Mouse (Mus musculus): ENCODE data around the gene Dab1. TPM values are rescaled to one million over a fixed set of nuclear protein-coding genes. Genes with fewer than 3 reads are reported as not detected.

Dab1 gene
- polyA plus RNA-seq, 1 experiment from 2014 or later, result 41.3 TPM

DNA sequence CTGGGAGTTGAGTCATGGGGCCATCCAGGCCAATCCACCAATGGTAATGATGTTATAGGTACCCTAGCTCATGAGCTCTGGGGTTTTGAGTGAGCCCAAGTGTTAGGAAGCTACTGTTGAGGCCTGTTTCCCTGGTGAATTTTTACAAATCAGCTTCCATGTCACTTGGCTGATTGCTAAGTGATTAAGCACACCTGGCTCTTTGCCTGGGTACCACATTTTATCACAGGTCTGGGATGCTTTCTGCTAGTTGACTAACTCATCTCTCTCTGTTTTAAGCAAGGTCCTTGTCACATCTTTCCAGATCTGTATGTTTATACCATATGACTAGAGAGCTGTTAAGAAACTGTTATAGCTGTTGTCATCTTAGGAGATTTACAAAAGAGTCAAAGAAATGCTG, 1051.6 kb downstream of the Dab1 start:
- no peaks in the 10 kb centered on the region for H3K4me1 ChIP-seq

DNA sequence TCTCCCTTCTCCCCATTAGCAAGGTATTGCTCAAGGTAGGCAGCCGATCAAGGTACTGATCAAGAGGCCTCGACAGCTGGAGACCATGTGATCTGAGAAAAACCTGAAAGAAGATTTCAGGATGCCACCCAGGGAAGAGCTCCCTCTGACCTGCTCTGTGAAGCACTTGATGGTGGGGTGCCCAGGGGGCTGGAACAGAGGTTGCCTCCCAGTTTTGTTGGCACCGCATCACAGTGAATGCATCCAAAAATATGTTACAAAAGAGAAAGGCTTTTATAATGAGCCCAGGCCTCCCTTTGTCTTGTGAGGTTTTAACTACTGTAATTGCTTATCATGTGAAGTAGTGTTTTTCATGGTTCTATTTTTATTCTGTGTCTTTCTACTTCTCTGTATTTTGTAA, 1054.2 kb downstream of the Dab1 start:
- WGBS, result 84% methylated on average over 3 of the region's 3 CpGs

More for the DNA sequence above, 1051.6 kb downstream of the Dab1 start:
- H3K36me3 ChIP-seq, result no peaks in the 10 kb centered on the region
- no peak overlapping the region for H3K4me3 ChIP-seq
- H3K9ac ChIP-seq, result no peak overlapping the region
- no peaks in the 10 kb centered on the region for H3K9me3 ChIP-seq
- H3K4me2 ChIP-seq (replicated peaks), result no peak overlapping the region
- H3K27me3 ChIP-seq (replicated peaks), result no peaks in the 10 kb centered on the region
- H3K27ac ChIP-seq, result no peak overlapping the region
- no peak for ATAC-seq (ENCODE audit: low FRiP score, low read depth)

DNA sequence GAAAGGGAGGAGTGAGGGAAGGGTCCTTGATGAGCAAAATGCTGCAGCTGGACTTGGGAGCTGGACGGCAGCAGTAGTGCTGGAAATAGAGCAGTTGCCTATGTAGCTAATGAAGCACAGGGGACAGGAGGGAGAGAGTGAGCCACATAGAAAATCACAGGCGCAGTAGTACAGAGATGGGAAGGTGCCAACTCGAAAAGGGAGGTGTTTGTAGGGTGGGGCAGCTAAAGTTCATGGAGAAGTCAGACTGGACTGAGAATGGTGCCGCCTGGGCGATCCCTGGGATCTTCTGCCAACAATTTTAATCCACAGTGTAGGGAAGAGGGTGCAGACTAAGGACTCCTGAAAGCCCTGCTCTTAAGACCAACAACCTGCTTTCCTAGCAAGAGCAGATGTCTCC, 1055.5 kb downstream of the Dab1 start:
- no peak for ATAC-seq (ENCODE audit: low FRiP score, low read depth)
- no peak overlapping the region for H3K9ac ChIP-seq
- no peak overlapping the region for H3K4me2 ChIP-seq (replicated peaks)
- no peak overlapping the region for H3K4me3 ChIP-seq
- H3K27ac ChIP-seq, result no peak overlapping the region
- no peaks in the 10 kb centered on the region for H3K9me3 ChIP-seq
- no peaks in the 10 kb centered on the region for H3K27me3 ChIP-seq (replicated peaks)
- WGBS, result 92% methylated on average over 5 of the region's 5 CpGs
- no peaks in the 10 kb centered on the region for H3K4me1 ChIP-seq
- no peaks in the 10 kb centered on the region for H3K36me3 ChIP-seq

More for the DNA sequence above, 1054.2 kb downstream of the Dab1 start:
- Histone ChIP-seq H3K4me2 (replicated peaks) (no peak overlapping the region), H3K36me3 (no peaks in the 10 kb centered on the region), H3K9ac (no peak overlapping the region), H3K27ac (no peak overlapping the region), H3K4me3 (no peak overlapping the region), H3K4me1 (no peaks in the 10 kb centered on the region), H3K27me3 (replicated peaks) (no peaks in the 10 kb centered on the region), H3K9me3 (no peaks in the 10 kb centered on the region)
- ATAC-seq (ENCODE audit: low FRiP score, low read depth), result no peak

DNA sequence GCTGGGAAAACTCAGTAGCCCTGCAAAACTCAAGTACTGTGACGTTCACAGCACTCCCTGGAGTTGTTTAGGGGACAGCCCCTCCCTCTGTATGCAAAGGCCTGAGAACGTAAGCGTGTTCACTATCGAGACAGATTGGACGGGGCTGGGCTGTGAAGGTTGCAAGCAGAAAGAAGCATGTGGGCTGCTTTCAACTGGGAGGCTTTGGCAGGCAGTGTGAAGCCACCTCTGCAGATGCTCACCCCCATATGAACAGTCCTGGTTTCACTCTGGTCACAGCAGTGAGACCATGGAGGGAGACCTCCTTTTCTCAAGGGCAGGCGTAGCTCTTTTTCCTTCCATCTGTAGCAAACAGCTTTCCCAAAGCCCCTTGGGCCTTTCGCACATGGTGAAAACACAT, 1059.1 kb downstream of the Dab1 start:
- ATAC-seq (ENCODE audit: low FRiP score, low read depth), result no peak
- WGBS, result 78% methylated on average over 7 of the region's 7 CpGs

DNA sequence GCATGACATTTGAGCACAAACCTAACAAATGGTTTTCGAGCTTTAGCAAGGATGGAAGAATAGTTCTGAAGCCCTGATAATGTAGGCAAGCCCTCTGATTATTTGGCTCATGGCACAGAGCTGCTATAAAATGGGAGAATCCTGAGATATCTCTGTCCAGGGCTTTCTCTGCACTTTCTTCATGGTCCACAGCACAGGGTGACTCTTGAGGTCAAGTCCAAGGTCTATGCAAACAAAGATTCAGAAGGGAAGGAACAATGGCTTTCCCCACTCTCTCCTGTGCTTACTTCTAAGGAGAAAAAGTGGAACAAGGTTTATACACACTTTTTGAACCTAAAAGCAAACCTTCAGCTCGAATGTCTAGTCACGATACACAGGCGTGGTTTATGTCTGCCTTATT, 1061.3 kb downstream of the Dab1 start:
- no peak overlapping the region for H3K4me2 ChIP-seq (replicated peaks)
- no peak for ATAC-seq (ENCODE audit: low FRiP score, low read depth)

More for the DNA sequence above, 1059.1 kb downstream of the Dab1 start:
- H3K4me3 ChIP-seq, result no peak overlapping the region
- no peak overlapping the region for H3K4me2 ChIP-seq (replicated peaks)
- H3K27me3 ChIP-seq (replicated peaks), result no peaks in the 10 kb centered on the region
- H3K36me3 ChIP-seq, result no peaks in the 10 kb centered on the region
- no peak overlapping the region for H3K27ac ChIP-seq
- no peaks in the 10 kb centered on the region for H3K4me1 ChIP-seq
- no peaks in the 10 kb centered on the region for H3K9me3 ChIP-seq
- no peak overlapping the region for H3K9ac ChIP-seq

DNA sequence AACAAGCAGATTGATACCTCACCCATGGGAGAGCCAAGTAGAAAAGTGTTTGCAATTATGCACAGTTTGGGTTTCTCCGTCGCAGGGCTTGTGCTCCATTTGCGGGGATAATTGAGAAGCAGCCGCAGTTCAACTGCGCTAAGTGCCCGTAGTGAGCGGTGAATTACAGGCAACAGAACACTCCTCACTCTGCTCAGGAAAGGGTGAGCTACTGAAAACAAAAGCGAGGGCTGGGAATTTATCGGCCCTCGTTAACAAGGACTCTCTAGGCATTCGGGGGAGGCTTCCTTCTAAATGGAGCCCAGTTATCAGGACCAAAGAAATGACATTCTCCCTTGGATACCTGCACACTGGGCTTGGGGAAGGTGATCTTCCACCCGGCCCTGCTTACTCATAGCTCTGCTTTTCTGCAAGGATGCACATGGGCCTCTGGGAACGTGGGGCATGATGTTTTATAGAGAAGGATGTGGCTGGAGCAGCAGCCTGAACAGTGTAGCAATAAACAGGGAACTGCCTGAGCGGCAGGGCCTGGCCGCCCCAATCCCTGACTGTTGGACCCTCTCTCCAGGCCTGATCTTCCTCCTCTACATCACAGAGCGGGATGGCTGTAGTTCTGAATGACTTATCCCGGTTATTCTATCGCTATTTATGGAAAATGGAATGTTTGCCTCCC, 1067.1 kb downstream of the Dab1 start:
- no peaks in the 10 kb centered on the region for H3K27me3 ChIP-seq (replicated peaks)
- no peak overlapping the region for H3K9ac ChIP-seq
- H3K4me1 ChIP-seq, result peaks cover 15% of the 10 kb centered on the region; the same call in 1 of the 2 replicates
- no peak overlapping the region for H3K4me3 ChIP-seq
- peak overlapping the region; percentile 2; the same call in 1 of the 2 replicates for H3K4me2 ChIP-seq (replicated peaks)
- no peak overlapping the region for H3K27ac ChIP-seq
- H3K9me3 ChIP-seq, result no peaks in the 10 kb centered on the region
- ATAC-seq (ENCODE audit: low FRiP score, low read depth), result peak; percentile 37; the same call in 1 of the 2 replicates
- 27% methylated on average over 18 of the region's 18 CpGs for WGBS
- H3K36me3 ChIP-seq, result no peaks in the 10 kb centered on the region

More for the DNA sequence above, 1061.3 kb downstream of the Dab1 start:
- 88% methylated on average over 4 of the region's 4 CpGs for WGBS
- H3K9me3 ChIP-seq, result no peaks in the 10 kb centered on the region
- no peaks in the 10 kb centered on the region for H3K27me3 ChIP-seq (replicated peaks)
- no peaks in the 10 kb centered on the region for H3K36me3 ChIP-seq
- H3K4me1 ChIP-seq, result 0 out of 2 replicates have a peak, but pooled peaks cover 4% of the 10 kb centered on the region
- H3K4me3 ChIP-seq, result no peak overlapping the region
- H3K9ac ChIP-seq, result no peak overlapping the region
- H3K27ac ChIP-seq, result no peak overlapping the region

DNA sequence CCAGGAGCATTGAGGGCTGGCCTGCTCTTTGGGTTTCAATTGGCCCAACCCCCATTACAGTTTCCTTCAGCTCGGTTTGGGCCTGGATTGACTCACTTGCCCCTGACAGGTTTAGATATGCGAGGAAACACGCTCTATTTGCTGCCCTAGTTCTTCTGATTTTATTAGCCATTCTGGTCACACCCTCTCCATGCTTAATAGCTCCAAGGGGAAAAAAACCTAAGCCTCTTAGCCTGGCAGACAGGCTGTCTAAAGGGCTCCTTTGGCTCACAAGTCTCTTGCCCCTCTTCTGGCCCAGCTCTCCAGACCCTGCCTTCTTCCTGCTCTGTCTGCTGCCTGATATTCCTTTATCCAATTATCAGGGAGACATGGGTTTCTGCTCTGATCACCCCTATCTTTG, 1069.9 kb downstream of the Dab1 start:
- no peaks in the 10 kb centered on the region for H3K36me3 ChIP-seq
- no peaks in the 10 kb centered on the region for H3K9me3 ChIP-seq
- WGBS, result 21% methylated on average over 3 of the region's 3 CpGs
- no peak overlapping the region for H3K4me3 ChIP-seq
- no peaks in the 10 kb centered on the region for H3K27me3 ChIP-seq (replicated peaks)
- no peak overlapping the region for H3K9ac ChIP-seq
- peaks cover 15% of the 10 kb centered on the region; the same call in 1 of the 2 replicates for H3K4me1 ChIP-seq
- no peak overlapping the region for H3K27ac ChIP-seq
- H3K4me2 ChIP-seq (replicated peaks), result no peak overlapping the region
- no peak for ATAC-seq (ENCODE audit: low FRiP score, low read depth)

DNA sequence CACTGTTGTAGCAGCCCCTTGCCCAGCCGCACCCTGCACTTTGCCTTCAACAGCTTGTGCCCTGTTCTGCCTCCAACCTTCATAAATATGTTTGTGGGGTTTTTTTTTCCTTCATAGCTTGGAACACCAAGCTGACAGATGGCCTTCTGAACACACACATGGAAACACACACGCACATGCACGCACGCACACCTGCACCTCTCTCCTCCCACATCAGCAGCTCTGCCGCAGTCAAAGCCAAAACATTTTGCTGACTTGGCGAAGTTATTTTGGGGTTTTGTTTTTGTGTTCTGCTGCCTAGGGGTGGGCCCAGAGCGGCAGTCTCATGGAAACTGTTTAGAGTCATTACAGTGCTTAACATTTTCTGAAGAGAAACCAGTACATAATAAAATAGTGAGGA, 1071.9 kb downstream of the Dab1 start:
- Histone ChIP-seq H3K27me3 (replicated peaks) (no peaks in the 10 kb centered on the region), H3K27ac (no peak overlapping the region), H3K4me3 (no peak overlapping the region), H3K9me3 (no peaks in the 10 kb centered on the region), H3K9ac (no peak overlapping the region), H3K4me1 (peaks cover 6% of the 10 kb centered on the region; the same call in 1 of the 2 replicates), H3K36me3 (no peaks in the 10 kb centered on the region), H3K4me2 (replicated peaks) (no peak overlapping the region)
- ATAC-seq (ENCODE audit: low FRiP score, low read depth), result no peak
- WGBS, result 95% methylated on average over 7 of the region's 7 CpGs

DNA sequence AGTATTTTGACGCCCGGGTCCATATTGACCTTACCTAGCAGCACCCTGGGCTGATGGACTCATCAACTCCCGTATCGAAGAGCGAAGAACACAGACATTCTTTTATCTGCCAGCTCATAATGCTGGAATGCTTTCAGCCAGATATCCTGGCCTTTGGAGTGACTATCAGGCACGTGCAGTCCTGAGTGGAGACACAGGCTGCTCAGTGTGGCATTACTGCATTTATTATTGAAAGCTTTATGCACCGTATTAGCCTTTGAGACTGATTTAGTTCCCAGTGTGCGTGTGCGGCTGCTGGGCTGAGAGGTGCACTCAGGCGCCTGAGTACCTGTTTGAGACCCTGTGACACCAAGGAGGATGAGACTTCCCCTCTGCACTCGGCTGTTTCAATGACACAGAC, 1075.0 kb downstream of the Dab1 start:
- no peaks in the 10 kb centered on the region for H3K36me3 ChIP-seq
- no peak overlapping the region for H3K27ac ChIP-seq
- H3K4me1 ChIP-seq, result no peaks in the 10 kb centered on the region
- H3K4me2 ChIP-seq (replicated peaks), result no peak overlapping the region
- H3K27me3 ChIP-seq (replicated peaks), result no peaks in the 10 kb centered on the region
- 81% methylated on average over 11 of the region's 11 CpGs for WGBS
- H3K9me3 ChIP-seq, result no peaks in the 10 kb centered on the region
- no peak for ATAC-seq (ENCODE audit: low FRiP score, low read depth)
- no peak overlapping the region for H3K9ac ChIP-seq
- H3K4me3 ChIP-seq, result no peak overlapping the region

DNA sequence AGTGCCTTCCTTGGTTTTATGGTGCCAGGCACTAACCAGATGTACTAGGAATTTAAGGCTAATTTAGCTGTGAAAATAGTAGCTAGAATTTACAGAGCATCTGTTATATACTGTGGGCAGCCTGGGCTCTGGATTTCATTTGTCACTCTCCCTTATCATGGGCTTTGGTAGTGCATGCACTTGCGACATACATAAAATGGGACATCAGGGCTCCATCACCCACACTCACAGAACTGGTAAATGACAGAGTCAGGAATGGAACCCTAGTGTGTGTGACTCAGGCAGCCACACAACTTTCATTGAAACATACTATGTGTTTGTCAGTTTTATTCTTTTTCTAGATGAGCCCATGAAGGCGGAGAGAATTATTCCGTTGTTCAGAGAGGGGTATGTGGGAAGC, 1077.4 kb downstream of the Dab1 start:
- H3K4me3 ChIP-seq, result no peak overlapping the region
- H3K27me3 ChIP-seq (replicated peaks), result no peaks in the 10 kb centered on the region
- no peak overlapping the region for H3K9ac ChIP-seq
- no peaks in the 10 kb centered on the region for H3K36me3 ChIP-seq
- no peaks in the 10 kb centered on the region for H3K4me1 ChIP-seq
- ATAC-seq (ENCODE audit: low FRiP score, low read depth), result no peak
- WGBS, result 87% methylated on average over 3 of the region's 3 CpGs
- no peak overlapping the region for H3K27ac ChIP-seq
- H3K9me3 ChIP-seq, result no peaks in the 10 kb centered on the region
- no peak overlapping the region for H3K4me2 ChIP-seq (replicated peaks)

DNA sequence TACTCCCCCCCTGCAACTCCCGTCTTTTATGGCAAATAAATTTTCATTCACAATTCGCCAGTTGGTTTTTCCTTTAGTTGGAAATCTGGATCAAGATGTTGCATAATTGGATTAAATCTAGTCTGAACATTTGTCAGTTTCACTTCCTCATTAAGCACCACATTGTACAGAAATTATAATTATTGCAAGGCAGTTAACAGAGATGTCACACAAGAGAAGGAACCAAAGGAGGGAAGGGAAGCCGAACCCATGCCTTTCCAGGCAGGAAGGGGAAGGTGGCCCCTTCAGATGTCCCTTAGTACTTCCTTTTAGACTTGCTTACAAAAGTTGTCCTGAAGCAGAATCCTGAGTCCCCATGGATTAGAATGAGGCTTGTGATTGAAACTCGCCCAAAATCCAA, 1078.5 kb downstream of the Dab1 start:
- Histone ChIP-seq H3K9me3 (no peaks in the 10 kb centered on the region), H3K9ac (no peak overlapping the region), H3K36me3 (no peaks in the 10 kb centered on the region), H3K4me3 (no peak overlapping the region), H3K4me2 (replicated peaks) (no peak overlapping the region), H3K4me1 (no peaks in the 10 kb centered on the region), H3K27me3 (replicated peaks) (no peaks in the 10 kb centered on the region), H3K27ac (no peak overlapping the region)
- 78% methylated on average over 4 of the region's 4 CpGs for WGBS
- ATAC-seq (ENCODE audit: low FRiP score, low read depth), result no peak

DNA sequence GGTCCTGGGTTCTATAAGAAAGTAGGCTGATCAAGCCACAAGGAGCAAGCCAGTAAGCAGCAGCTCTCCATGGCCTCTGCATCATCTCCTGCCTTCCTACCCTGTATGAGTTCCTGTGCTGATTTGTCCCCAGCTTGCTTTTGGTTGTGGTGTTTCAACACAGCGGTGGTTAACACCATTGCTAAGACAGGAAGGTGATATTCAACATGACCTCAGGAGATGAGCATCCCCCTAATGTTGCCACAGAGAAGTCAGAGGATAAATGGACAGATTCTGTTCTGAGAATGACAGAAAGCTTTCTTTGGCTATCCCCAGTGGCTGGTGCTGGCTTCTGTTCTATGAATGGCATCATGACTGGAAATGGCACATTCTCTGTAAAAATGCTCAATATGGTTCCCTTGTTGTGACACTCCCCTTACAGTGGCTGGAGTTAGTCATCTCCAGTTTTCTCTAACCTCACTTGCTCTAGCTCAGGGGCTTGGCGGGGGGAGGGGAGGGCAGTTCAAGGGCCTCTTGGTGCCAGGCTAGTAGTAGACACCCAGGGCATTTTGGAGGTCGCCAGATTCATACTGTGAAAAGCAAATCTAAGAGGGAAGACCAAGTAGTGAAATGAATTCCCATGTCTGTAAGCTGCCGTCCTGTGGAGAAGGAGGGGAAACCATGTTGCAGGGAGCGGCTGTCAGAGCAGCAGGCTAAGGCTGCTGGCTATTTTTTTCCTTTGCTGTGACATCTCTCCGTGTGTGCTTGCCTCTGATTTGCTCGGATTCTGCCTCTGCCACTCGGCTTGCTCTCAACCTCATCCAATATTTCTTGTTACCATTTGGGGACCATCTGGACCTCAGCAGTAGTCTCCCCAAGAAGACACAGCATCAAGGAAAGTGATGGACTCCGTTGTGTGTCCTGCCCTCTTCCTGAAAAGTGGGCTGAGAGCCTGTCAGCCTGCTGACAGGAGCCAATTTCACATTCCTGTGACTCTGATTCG, 1086.8 kb downstream of the Dab1 start:
- H3K27me3 ChIP-seq (replicated peaks), result no peaks in the 10 kb centered on the region
- no peaks in the 10 kb centered on the region for H3K9me3 ChIP-seq
- no peak overlapping the region for H3K9ac ChIP-seq
- no peaks in the 10 kb centered on the region for H3K36me3 ChIP-seq
- no peaks in the 10 kb centered on the region for H3K4me1 ChIP-seq
- WGBS, result 79% methylated on average over 10 of the region's 10 CpGs
- ATAC-seq (ENCODE audit: low FRiP score, low read depth), result no peak
- no peak overlapping the region for H3K4me3 ChIP-seq
- H3K27ac ChIP-seq, result no peak overlapping the region
- no peak overlapping the region for H3K4me2 ChIP-seq (replicated peaks)

All from neural tube, embryonic 12.5 days (tissue).